Mouse (Mus musculus): ENCODE results near the gene Emp2. TPM values are rescaled to one million over a fixed set of nuclear protein-coding genes. Genes with fewer than 3 reads are reported as not detected.

Emp2 gene
- total RNA-seq, 2 experiments from 2014 or later: 25.0 to 30.9 TPM

- DNase-seq (ENCODE audit: low spot score in 2 of 2): peak; percentile 24 to 62
Measured at GRCm38 (mm10) chr16:10272256-10272655, 41.5 kb downstream of the Emp2 start.

DNA sequence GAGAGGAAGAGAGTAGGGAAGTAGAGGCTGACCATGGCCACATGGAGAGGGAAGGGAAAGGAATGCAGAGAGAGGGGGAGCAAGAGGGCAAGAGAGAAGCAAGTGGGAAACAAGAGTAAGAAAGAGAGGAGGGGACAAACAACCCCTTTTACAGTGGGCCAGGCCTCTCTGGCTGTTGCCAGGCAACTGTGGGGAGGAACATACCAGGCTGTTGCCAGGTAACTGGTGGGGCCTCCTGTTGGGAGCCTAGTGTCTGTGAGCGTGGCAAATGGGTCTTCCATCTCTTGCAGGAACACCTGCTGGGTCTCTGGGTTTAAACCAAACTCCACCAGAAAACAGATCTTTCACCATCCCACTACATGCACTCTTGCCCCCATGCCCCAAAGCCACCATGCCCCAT, 59.8 kb downstream of the Emp2 start:
- no peak for DNase-seq (ENCODE audit: low spot score in 2 of 2)

DNA sequence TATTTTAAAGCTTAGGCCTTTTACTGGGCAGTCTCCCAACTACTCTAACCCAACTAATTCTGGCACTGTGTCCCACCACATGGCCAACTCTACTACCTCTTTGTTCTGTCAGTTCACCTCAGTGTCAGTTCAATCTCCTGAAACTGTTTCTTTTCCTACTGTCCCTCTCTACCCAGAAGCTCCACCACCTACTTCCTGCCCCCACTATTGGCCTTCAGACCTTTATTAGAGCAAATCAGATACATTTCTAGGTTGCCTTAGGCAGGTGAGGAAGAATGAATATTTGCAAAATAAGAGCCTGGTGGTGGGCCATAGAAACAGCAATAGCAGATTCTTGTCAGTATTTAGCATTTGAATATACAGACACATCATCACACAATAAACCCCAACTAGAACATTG, 77.2 kb downstream of the Emp2 start:
- peak in 1 of 2 experiments; percentile 13 for DNase-seq (ENCODE audit: low spot score in 2 of 2)

Small RNA genes lying within 50 kb of the gene (microRNA-seq; reads per million reads assigned to microRNA genes)
- 0 reads per million in 2 experiments for gene Gm22932

Other genes with a start within 250 kb of the Emp2 start
- not detected for gene Rpl39l, start 143.7 kb downstream of the Emp2 start, total RNA-seq (2021)
- not detected for gene Atf7ip2, start 121.3 kb downstream of the Emp2 start, total RNA-seq (2021)
- 1 to 10 TPM; 2.3 to 4.2 TPM for gene Tekt5, start 81.5 kb upstream of the Emp2 start, total RNA-seq (2021)
- 10 to 100 TPM; 13.4 to 14.9 TPM for gene Nubp1, start 98.0 kb upstream of the Emp2 start, total RNA-seq (2021)
- gene Tvp23a, start 133.4 kb upstream of the Emp2 start, total RNA-seq (2021): 10 to 100 TPM; 30.4 to 32.0 TPM
- gene Ciita, start 166.1 kb upstream of the Emp2 start, total RNA-seq (2021): under 1 TPM in 1 of 2 experiments, not detected in 1; 0.38 TPM
- gene Dexi, start 229.1 kb upstream of the Emp2 start, total RNA-seq (2021): 10 to 100 TPM; 45.7 to 46.9 TPM
- 10 to 100 TPM; 72.6 to 77.5 TPM for gene Clec16a, start 231.4 kb upstream of the Emp2 start, total RNA-seq (2021)

All from layer of hippocampus, postnatal 14 days (tissue).